Mouse (Mus musculus): ENCODE measurements around the gene Nat8f6.

GRCm38 (mm10) chr6:85849240-85849639, 28.5 kb upstream of the Nat8f6 start:
- TF ChIP-seq GATA1 (IDR thresholded peaks at IDR 0.05; ENCODE audit: borderline replicate concordance, low read length) (no peak), FLI1 (IDR thresholded peaks at IDR 0.05; ENCODE audit: low read length) (no peak)

Measured in megakaryocyte, embryonic 14.5 days (primary cell).